Mouse (Mus musculus): ENCODE measurements around the gene Slc36a4. TPM values are rescaled to one million over a fixed set of nuclear protein-coding genes. Genes with fewer than 3 reads are reported as not detected.

Gene Slc36a4
- polyA plus RNA-seq (2012): not detected in 2 replicates

DNA sequence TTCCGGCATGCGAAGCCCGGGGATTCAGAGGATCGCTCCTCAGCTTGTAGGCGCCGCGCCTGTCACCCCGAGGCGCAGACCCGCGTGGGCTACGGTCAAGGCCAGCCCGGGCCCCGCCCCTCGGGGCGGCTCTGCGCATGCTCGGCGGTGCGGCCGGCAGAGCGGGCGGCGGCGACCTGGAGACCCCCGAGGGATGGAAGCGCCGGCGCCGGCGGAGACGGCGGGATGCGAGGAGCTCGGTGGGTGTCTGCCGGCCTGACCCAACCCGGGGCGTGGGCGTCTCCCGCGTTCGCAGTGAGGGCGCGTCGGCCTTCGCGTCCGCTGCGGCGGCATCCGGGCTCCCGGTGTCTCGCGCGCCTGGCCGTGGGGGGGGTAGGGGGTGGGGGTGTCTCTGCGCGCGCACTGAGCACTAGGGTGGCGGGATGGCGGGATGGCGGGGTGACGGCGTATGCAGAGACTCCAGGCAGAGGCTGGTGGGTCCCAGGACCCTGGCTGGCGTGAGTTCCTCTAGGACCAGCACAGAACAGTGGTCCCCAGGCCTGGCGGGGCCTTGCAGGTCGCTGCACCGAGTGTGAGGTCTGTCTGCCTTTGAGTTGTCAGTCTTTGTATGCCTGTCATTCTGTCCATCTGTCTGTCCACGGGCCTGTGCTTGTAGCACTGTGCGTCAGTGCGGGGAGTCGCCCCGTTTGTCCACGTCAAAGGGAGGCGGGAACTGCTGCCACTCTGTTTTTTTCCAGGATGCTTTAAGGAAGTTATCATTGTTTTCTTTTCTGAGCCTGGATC is at the start of gene Slc36a4:
TSS of gene Slc36a4 (plus strand) at position 140 of the 783 bp plus-strand sequence.
- TF ChIP-seq GATA1 (IDR thresholded peaks at IDR 0.05; ENCODE audit: low read length): no peak

GRCm38 (mm10) chr9:15664606-15665005 is 44.9 kb upstream of the Slc36a4 start:
- no peak for TF ChIP-seq GATA1 (IDR thresholded peaks at IDR 0.05; ENCODE audit: low read length)

- TF ChIP-seq GATA1 (IDR thresholded peaks at IDR 0.05; ENCODE audit: low read length): no peak
Measured at GRCm38 (mm10) chr9:15669452-15669851, 40.1 kb upstream of the Slc36a4 start.

GRCm38 (mm10) chr9:15670002-15670527 is 39.5 kb upstream of the Slc36a4 start:
- TF ChIP-seq GATA1 (IDR thresholded peaks at IDR 0.05; ENCODE audit: low read length): no peak

DNA sequence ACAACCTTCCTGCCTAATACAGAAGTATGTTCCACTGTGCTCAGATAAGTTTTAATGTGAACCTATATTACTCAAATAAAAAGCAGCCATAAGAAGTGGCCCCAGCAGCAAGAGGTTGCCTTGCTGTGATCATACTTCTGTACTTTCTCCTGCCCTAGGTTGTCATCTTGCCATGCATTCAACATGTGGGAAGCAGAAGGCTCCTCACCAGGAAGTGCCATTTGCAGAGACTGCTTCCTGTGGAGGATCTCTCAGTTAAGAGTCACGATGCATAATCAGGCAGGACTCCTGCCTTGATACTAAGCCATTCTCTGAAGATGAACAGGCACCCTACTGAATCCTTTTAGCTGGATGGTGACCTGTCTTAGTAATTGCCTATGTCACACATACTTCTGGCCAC is 37.3 kb upstream of the Slc36a4 start:
- no peak for TF ChIP-seq GATA1 (IDR thresholded peaks at IDR 0.05; ENCODE audit: low read length)

- no peak for TF ChIP-seq GATA1 (IDR thresholded peaks at IDR 0.05; ENCODE audit: low read length)
Measured at GRCm38 (mm10) chr9:15681855-15682466, 27.6 kb upstream of the Slc36a4 start.

DNA sequence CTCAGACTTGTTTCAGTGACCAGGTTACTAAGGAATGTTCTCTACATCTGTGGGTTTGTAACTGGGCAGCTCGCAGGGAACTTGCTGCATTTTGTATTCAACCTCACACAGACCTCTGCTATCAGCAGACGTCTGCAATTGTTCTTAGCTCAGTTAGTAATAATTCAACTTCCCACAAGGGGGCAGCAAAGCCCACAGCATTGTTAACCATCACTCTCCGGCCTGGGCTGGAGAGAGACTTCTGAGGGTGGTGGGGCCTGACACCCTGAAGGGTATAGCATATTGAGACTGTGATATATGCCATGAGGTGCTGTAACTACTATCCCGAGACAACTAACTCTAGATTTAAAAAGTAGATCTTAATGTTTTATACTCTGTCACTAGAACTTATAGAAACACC is 24.3 kb upstream of the Slc36a4 start:
- TF ChIP-seq GATA1 (IDR thresholded peaks at IDR 0.05; ENCODE audit: low read length): no peak

- no peak for TF ChIP-seq GATA1 (IDR thresholded peaks at IDR 0.05; ENCODE audit: low read length)
Measured at GRCm38 (mm10) chr9:15687358-15687757, 22.2 kb upstream of the Slc36a4 start.

DNA sequence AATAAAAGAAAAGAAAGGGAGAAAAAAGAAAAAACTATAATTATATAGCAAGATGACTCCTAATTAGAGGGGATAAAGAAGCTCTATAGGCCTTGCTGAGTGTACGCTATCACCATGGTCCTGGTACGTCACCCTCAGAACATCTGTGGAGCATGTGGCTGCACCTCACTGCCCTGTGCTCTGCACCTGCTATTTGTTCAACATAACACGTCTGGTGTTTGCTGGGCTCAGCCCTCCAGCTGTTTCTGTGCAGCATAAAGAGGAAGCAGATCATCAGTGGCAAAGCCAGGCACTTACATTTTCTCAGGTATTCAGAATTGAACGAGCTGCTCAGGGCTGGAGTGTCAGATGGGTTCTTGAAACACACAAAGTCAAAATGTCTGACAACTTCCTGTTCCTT is 15.7 kb upstream of the Slc36a4 start:
- TF ChIP-seq GATA1 (IDR thresholded peaks at IDR 0.05; ENCODE audit: low read length): no peak

- no peak for TF ChIP-seq GATA1 (IDR thresholded peaks at IDR 0.05; ENCODE audit: low read length)
Measured at GRCm38 (mm10) chr9:15694989-15695388, 14.5 kb upstream of the Slc36a4 start.

DNA sequence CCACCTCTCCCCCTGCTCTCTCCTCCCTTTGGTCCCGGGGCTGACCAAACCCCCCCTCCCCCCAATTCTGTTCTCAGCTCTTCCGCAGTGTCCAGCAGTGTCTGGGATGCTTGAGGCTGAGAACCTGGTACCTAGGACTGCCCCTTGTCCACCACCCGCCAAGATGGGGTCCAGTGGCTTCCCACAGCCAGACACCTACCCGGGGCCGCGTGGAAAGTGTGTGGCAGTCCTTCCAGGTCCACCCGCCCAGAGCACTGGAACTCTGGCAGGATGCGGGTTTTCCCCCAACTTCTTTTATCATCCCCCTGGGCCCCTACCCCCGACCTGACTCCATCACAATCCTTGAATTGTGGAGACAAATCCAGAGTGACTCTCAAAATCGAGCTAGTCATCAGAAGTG is 3.8 kb upstream of the Slc36a4 start:
- TF ChIP-seq GATA1 (IDR thresholded peaks at IDR 0.05; ENCODE audit: low read length): no peak

DNA sequence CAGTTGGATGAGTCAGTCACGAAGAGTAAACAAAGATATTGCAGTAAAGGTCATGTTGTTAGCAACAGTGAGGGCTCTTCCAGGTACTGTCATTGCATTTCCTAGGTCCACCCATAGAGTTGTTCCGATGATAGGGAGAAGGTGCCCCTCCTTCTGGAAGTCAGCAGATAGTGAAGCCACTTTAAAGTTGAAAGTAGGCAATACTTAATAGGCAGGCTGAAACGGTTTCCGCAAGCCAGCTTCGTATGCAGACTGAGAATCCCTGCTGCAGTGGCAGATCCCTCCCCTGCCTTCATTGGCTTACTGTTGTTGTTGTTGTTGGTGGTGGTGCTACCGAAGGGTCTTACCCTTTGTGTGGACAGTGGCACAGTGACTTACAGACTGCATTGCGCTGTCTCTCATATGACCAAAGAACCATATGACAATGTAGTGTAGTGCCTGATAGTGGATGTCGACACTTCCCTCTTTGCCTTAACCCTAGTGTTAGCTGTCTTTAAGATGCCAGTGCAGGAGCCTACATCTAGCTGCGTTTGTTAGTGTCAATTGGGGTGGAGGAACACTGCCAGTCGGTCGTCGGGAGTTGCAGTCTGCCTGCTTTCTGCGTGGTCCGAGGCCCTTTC is 449 bp upstream of the Slc36a4 start:
- no peak for TF ChIP-seq GATA1 (IDR thresholded peaks at IDR 0.05; ENCODE audit: low read length)

- no peak for TF ChIP-seq GATA1 (IDR thresholded peaks at IDR 0.05; ENCODE audit: low read length)
Measured at GRCm38 (mm10) chr9:15710821-15711565, 1.5 kb downstream of the Slc36a4 start.

DNA sequence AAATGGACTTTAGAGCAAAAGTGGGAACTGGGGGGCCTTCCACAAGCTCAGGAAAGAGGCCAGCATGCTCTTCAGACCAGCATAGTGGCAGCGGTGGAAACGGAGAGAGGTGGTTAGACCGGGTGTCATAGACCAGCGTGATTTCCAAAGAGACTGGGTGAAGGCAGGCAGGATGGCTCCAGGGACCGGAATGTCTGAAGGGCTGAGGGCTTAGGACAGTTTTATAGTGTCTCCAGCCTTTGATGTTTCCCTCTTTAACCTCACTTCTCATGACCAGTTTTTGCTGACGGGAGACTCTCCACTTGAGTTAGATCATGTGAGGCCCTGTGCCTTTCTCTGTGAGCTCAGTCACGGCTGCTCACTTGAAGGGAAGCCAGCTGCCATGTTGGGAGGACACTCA is 2.1 kb downstream of the Slc36a4 start:
- TF ChIP-seq GATA1 (IDR thresholded peaks at IDR 0.05; ENCODE audit: low read length): no peak

DNA sequence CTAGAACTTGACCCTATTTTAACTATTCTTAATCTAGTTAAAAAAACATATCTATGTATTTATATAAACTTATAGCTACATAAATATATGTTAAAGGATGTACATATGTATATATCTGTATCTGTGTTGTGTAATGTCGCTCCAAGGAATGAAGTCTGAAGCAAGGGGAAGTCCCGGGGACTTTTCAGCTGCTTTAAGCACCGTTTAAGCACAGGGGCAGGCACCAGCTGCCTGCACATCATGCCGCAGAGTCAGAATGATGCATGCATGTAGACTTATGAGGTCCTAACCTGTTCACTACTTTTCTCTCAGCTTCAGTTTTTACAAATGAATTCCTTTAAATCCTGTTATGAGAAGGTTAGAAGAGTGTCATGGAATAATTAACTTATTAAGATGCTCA is 5.3 kb downstream of the Slc36a4 start:
- no peak for TF ChIP-seq GATA1 (IDR thresholded peaks at IDR 0.05; ENCODE audit: low read length)
